Mouse (Mus musculus) heart, adult 2 months (tissue): ENCODE results near the gene Foxn3. TPM values are rescaled to one million over a fixed set of nuclear protein-coding genes. Genes with fewer than 3 reads are reported as not detected.
A peak's percentile ranks its signal among the peaks of the same experiment; 100 is the strongest.

Source experiments
- DNase-seq, 2 experiments: peaks; one replicate each; pipeline ENCODE4 v3.0.0; 2021
- H3K27ac ChIP-seq: fragments of 200-600 bp; 2 replicates; pipeline ENCODE4 v1.8.1; 2022
- H3K27me3 ChIP-seq: fragments of 200-500 bp; 2 replicates; pipeline ENCODE4 v1.6.1; 2012; ENCODE audit warnings: mild to moderate bottlenecking, low read length, inconsistent platforms, mixed read lengths; ENCODE audit not compliant: control insufficient read depth, insufficient read depth
- H3K36me3 ChIP-seq: fragments of 200-500 bp; 2 replicates; pipeline ENCODE4 v1.6.1; 2012; ENCODE audit warnings: low read length, inconsistent platforms; ENCODE audit not compliant: control insufficient read depth, insufficient read depth
- H3K4me1 ChIP-seq: fragments of 200-500 bp; 2 replicates; pipeline ENCODE4 v1.6.1; 2011; ENCODE audit warnings: low read length; ENCODE audit not compliant: control insufficient read depth, insufficient read depth
- H3K4me3 ChIP-seq: fragments of 200-600 bp; 2 replicates; pipeline ENCODE4 v1.8.1; 2022
- H3K79me2 ChIP-seq: fragments of 200-500 bp; replicated peaks from 2 replicates; pipeline ENCODE4 v1.6.1; 2012; ENCODE audit warnings: mild to moderate bottlenecking, inconsistent platforms, low read length, moderate library complexity, mixed read lengths; ENCODE audit not compliant: control insufficient read depth, insufficient read depth
- H3K9ac ChIP-seq: fragments of 200-500 bp; 2 replicates; pipeline ENCODE4 v1.6.1; 2012; ENCODE audit warnings: low read depth, mild to moderate bottlenecking, control low read depth, inconsistent platforms, low read length, mixed read lengths
- CTCF ChIP-seq: fragments of 200-600 bp; IDR thresholded peaks from 2 replicates; pipeline ENCODE4 v1.8.1; 2022; ENCODE audit warnings: antibody characterized with exemption, mild to moderate bottlenecking, moderate library complexity
- EP300 ChIP-seq: fragments of 200-500 bp; IDR thresholded peaks from 2 replicates; pipeline ENCODE4 v1.6.1; 2011; ENCODE audit warnings: low read depth, low read length, control low read depth; ENCODE audit not compliant: insufficient read depth
- POLR2A ChIP-seq: fragments of 200-500 bp; IDR thresholded peaks from 2 replicates; pipeline ENCODE4 v1.6.1; 2011; ENCODE audit warnings: mild to moderate bottlenecking, low read depth, low read length, control low read depth; ENCODE audit not compliant: insufficient read depth
- WGBS: fragments of 180-500 bp; shearing (Covaris S2); methylation state at CpG from one replicate; pipeline ENCODE4 v1.1.7; 2018; 5-methylcytosine and 5-hydroxymethylcytosine counted together
- intact Hi-C: fragments of 180-260 bp; cut with DNase I; formaldehyde crosslinking; loops from one replicate; pipeline ENCODE4 v1.15.1; 2025
- polyA plus RNA-seq: library from polyadenylated mRNA; depleted of rRNA; stranded (reverse); fragments of >200 nt; gene quantifications from 2 replicates; pipeline ENCODE4 v1.2.3, GENCODE M21; 2012
- total RNA-seq, 2 experiments: library from RNA; stranded (reverse); gene quantifications; 2 replicates each; pipeline ENCODE4 v1.2.3; 2021

Gene Foxn3
- total and polyA plus RNA-seq, 3 experiments: 28.1 to 117 (median 106) TPM

- Histone ChIP-seq H3K27ac (no peak overlapping the region), H3K36me3 (peaks cover 3% of the 10 kb centered on the region; the same call in 1 of the 2 replicates), H3K4me1 (peaks cover 32% of the 10 kb centered on the region), H3K4me3 (no peak overlapping the region), H3K27me3 (no peaks in the 10 kb centered on the region), H3K9ac (no peak overlapping the region), H3K79me2 (peaks cover 7% of the 10 kb centered on the region)
- TF ChIP-seq CTCF (no peak), EP300 (no peak), POLR2A (no peak)
- WGBS: 96% methylated on average over 5 of the region's 5 CpGs
- intact Hi-C loops: no loop called here
- DNase-seq: no peak
Observed at GRCm38 (mm10) chr12:99358698-99359097, 204.7 kb downstream of the Foxn3 start.

GRCm38 (mm10) chr12:99356660-99357059 lies 206.7 kb downstream of the Foxn3 start:
- Histone ChIP-seq H3K27me3 (no peaks in the 10 kb centered on the region), H3K79me2 (peaks cover 6% of the 10 kb centered on the region), H3K36me3 (no peaks in the 10 kb centered on the region), H3K4me1 (peaks cover 24% of the 10 kb centered on the region), H3K9ac (no peak overlapping the region), H3K4me3 (peak overlapping the region; percentile 9; the same call in 1 of the 2 replicates), H3K27ac (peak overlapping the region; percentile 65)
- no peak for TF ChIP-seq EP300
- no peak for TF ChIP-seq CTCF
- no peak for TF ChIP-seq POLR2A
- intact Hi-C loops: no loop called here
- WGBS: 51% methylated on average over 8 of the region's 8 CpGs
- DNase-seq: no peak

- Histone ChIP-seq H3K27ac (no peak overlapping the region), H3K36me3 (no peaks in the 10 kb centered on the region; the same call in 1 of the 2 replicates), H3K4me3 (no peak overlapping the region), H3K9ac (no peak overlapping the region), H3K4me1 (peaks cover 26% of the 10 kb centered on the region), H3K79me2 (peaks cover 6% of the 10 kb centered on the region), H3K27me3 (no peaks in the 10 kb centered on the region)
- no peak for DNase-seq
- intact Hi-C loops: no loop called here
- no peak for TF ChIP-seq EP300
- no peak for TF ChIP-seq POLR2A
- no peak for TF ChIP-seq CTCF
- 90% methylated on average over 11 of the region's 11 CpGs for WGBS
Observed at GRCm38 (mm10) chr12:99353692-99354091, 209.7 kb downstream of the Foxn3 start.

- Histone ChIP-seq H3K4me1 (peaks cover 31% of the 10 kb centered on the region), H3K27ac (peak overlapping the region; percentile 76)
Observed at GRCm38 (mm10) chr12:99352583-99352982, 210.8 kb downstream of the Foxn3 start.

GRCm38 (mm10) chr12:99352136-99352535 lies 211.2 kb downstream of the Foxn3 start:
- no peaks in the 10 kb centered on the region for H3K27me3 ChIP-seq
- no peak for TF ChIP-seq POLR2A
- TF ChIP-seq EP300: no peak
- TF ChIP-seq CTCF: no peak
- peak in 1 of 2 experiments; percentile 69 for DNase-seq
- WGBS: 34% methylated on average over 7 of the region's 7 CpGs
- H3K4me3 ChIP-seq: no peak overlapping the region
- no peaks in the 10 kb centered on the region; the same call in 1 of the 2 replicates for H3K79me2 ChIP-seq
- peaks cover 31% of the 10 kb centered on the region for H3K4me1 ChIP-seq
- H3K27ac ChIP-seq: peak overlapping the region; percentile 76
- H3K9ac ChIP-seq: no peak overlapping the region
- intact Hi-C loops: no loop called here
- H3K36me3 ChIP-seq: no peaks in the 10 kb centered on the region; the same call in 1 of the 2 replicates

More at GRCm38 (mm10) chr12:99352583-99352982, 210.8 kb downstream of the Foxn3 start:
- no peak for DNase-seq
- H3K4me3 ChIP-seq: no peak overlapping the region
- H3K36me3 ChIP-seq: no peaks in the 10 kb centered on the region; the same call in 1 of the 2 replicates
- 72% methylated on average over 6 of the region's 6 CpGs for WGBS
- peaks cover 2% of the 10 kb centered on the region for H3K79me2 ChIP-seq
- no peak for TF ChIP-seq EP300
- TF ChIP-seq CTCF: no peak
- TF ChIP-seq POLR2A: no peak
- no peak overlapping the region for H3K9ac ChIP-seq
- H3K27me3 ChIP-seq: no peaks in the 10 kb centered on the region
- intact Hi-C loops: no loop called here

GRCm38 (mm10) chr12:99351731-99352130 lies 211.7 kb downstream of the Foxn3 start:
- Histone ChIP-seq H3K9ac (no peak overlapping the region), H3K27ac (peak overlapping the region; percentile 76), H3K4me3 (no peak overlapping the region), H3K4me1 (peaks cover 31% of the 10 kb centered on the region), H3K27me3 (no peaks in the 10 kb centered on the region), H3K79me2 (no peaks in the 10 kb centered on the region), H3K36me3 (no peaks in the 10 kb centered on the region; the same call in 1 of the 2 replicates)
- no peak for TF ChIP-seq EP300
- TF ChIP-seq CTCF: no peak
- TF ChIP-seq POLR2A: no peak
- WGBS: 30% methylated on average over 9 of the region's 9 CpGs
- no peak for DNase-seq
- intact Hi-C loops: no loop called here
